12 mouse cellular contexts compared by ENCODE assay signal in genomic region chr7:142563168-142563567, GRCm38 (mm10). TPM values are rescaled to one million over a fixed set of nuclear protein-coding genes. Genes with fewer than 3 reads are reported as not detected.
DNase-seq lines count a peak whose midpoint lies in the region; ATAC-seq and TF ChIP-seq lines count a peak whose summit lies in the region.
"Had no signal": no experiment of that assay in that cellular context is flagged by ENCODE, and none has a peak within 500 bp of the region (broad histone marks: within the 10 kb centered on the region; RNA-seq: fewer than 3 reads in every experiment).

No protein-coding gene starts in this region.

- intact Hi-C loops in heart, postnatal 14 days (cut with DNase I) = no loop called here

- TF ChIP-seq EP300 in stomach, postnatal 0 days (optimal IDR thresholded peaks at IDR 0.05) = no peak

- H3K4me1 ChIP-seq in heart, embryonic 11.5 days (ENCODE audit: control insufficient read depth, insufficient read depth, low read length) = peaks cover 62% of the 10 kb centered on the region
- H3K4me1 ChIP-seq in stomach, embryonic 15.5 days = peaks cover 52% of the 10 kb centered on the region
- peaks cover 5% of the 10 kb centered on the region; the same call in 1 of the 2 replicates for H3K4me1 ChIP-seq in stomach, postnatal 0 days (replicated peaks; ENCODE audit: control insufficient read depth, insufficient read depth)

- H3K9me3 ChIP-seq in heart, embryonic 11.5 days (replicated peaks; ENCODE audit: control insufficient read depth, low read length) = no peaks in the 10 kb centered on the region
- no peaks in the 10 kb centered on the region for H3K9me3 ChIP-seq in stomach, embryonic 15.5 days
- no peaks in the 10 kb centered on the region for H3K9me3 ChIP-seq in stomach, postnatal 0 days (ENCODE audit: control insufficient read depth, low read length)

- no peaks in the 10 kb centered on the region for H3K36me3 ChIP-seq in heart, embryonic 11.5 days (ENCODE audit: control insufficient read depth, insufficient read depth, low read length)
- no peaks in the 10 kb centered on the region for H3K36me3 ChIP-seq in stomach, embryonic 15.5 days
- H3K36me3 ChIP-seq in stomach, postnatal 0 days (ENCODE audit: control insufficient read depth, insufficient read depth, low read length) = no peaks in the 10 kb centered on the region

- no peak for TF ChIP-seq CTCF in stomach, postnatal 0 days (IDR thresholded peaks at IDR 0.05; ENCODE audit: low read depth)

- no peak overlapping the region for H3K27ac ChIP-seq in heart, embryonic 11.5 days (ENCODE audit: low read depth, low read length)
- H3K27ac ChIP-seq in stomach, embryonic 15.5 days = 0 out of 2 replicates have a peak overlapping the region, but pooled peaks have one; percentile 70
- no peak overlapping the region for H3K27ac ChIP-seq in stomach, postnatal 0 days (replicated peaks)
- H3K27ac ChIP-seq: heart, adult 2 months had no signal

- H3K9ac ChIP-seq in heart, embryonic 11.5 days (ENCODE audit: low read depth, low read length) = 0 out of 2 replicates have a peak overlapping the region, but pooled peaks have one; percentile 11
- no peak overlapping the region for H3K9ac ChIP-seq in stomach, embryonic 15.5 days
- H3K9ac ChIP-seq in stomach, postnatal 0 days (ENCODE audit: low read length) = no peak overlapping the region

- no peak overlapping the region for H3K4me3 ChIP-seq in heart, embryonic 11.5 days (ENCODE audit: low read depth, low read length)
- no peak overlapping the region for H3K4me3 ChIP-seq in stomach, embryonic 15.5 days (replicated peaks)
- no peak overlapping the region for H3K4me3 ChIP-seq in stomach, postnatal 0 days (ENCODE audit: low read depth, low read length)
- H3K4me3 ChIP-seq: heart, adult 2 months had no signal

- 35% methylated on average over 6 of the region's 6 CpGs for whole genome bisulfite sequencing in heart, embryonic 11.5 days (ENCODE audit: insufficient replicate concordance)
- WGBS in stomach, embryonic 15.5 days = 32% methylated on average over 6 of the region's 6 CpGs
- WGBS in stomach, postnatal 0 days = 58% methylated on average over 6 of the region's 6 CpGs

- H3K27me3 ChIP-seq in heart, embryonic 11.5 days (ENCODE audit: control insufficient read depth, insufficient read depth, low read length) = no peaks in the 10 kb centered on the region
- no peaks in the 10 kb centered on the region for H3K27me3 ChIP-seq in stomach, embryonic 15.5 days (replicated peaks)
- no peaks in the 10 kb centered on the region for H3K27me3 ChIP-seq in stomach, postnatal 0 days (ENCODE audit: control insufficient read depth, insufficient read depth, low read length)

- ATAC-seq in heart, embryonic 11.5 days (replicated peaks; ENCODE audit: insufficient number of reproducible peaks, low FRiP score, low TSS enrichment) = no peak
- no peak for ATAC-seq in stomach, embryonic 15.5 days (ENCODE audit: insufficient read depth, low FRiP score, low read depth)
- ATAC-seq in stomach, postnatal 0 days (ENCODE audit: low FRiP score, low TSS enrichment) = no peak
- ATAC-seq: forebrain, embryonic 16.5 days had no signal

- no peak overlapping the region for H3K4me2 ChIP-seq in heart, embryonic 11.5 days
- H3K4me2 ChIP-seq in stomach, embryonic 15.5 days = no peak overlapping the region
- H3K4me2 ChIP-seq in stomach, postnatal 0 days (replicated peaks; ENCODE audit: low read depth) = no peak overlapping the region

- DNase-seq in heart, postnatal 14 days = no peak
- no peak for DNase-seq in stomach, postnatal 0 days (ENCODE audit: low spot score)
- peak; percentile 65 for DNase-seq in liver
- DNase-seq in ovary, postnatal 14 days (ENCODE audit: low spot score) = no peak
- no peak for DNase-seq in spleen, adult 18-20 months
- no peak for DNase-seq in adrenal gland, adult 2 months
- DNase-seq: heart, adult 2 months; kidney, adult 8-10 months; right cerebral cortex, adult 18-20 months had no signal

RNA-seq across cellular contexts. Expression of gene Mrpl23, which starts 30.7 kb away (rescaled TPM):
- 15.4 and 19.3 TPM in 2 replicates for polyA plus RNA-seq in heart, embryonic 11.5 days (2014; fragmentation: Nextera tagmentation; extraction: Ambion mirVana)
- total RNA-seq in heart, postnatal 14 days (2021) = 1 to 10 TPM; 2.7 to 7.4 TPM
- 21.9 and 26.2 TPM in 2 replicates for polyA plus RNA-seq in stomach, embryonic 15.5 days (2015; fragmentation: Nextera tagmentation; extraction: Ambion mirVana)
- polyA plus RNA-seq in stomach, postnatal 0 days (2015; fragmentation: Nextera tagmentation; extraction: Ambion mirVana) = 17.7 and 19.4 TPM in 2 replicates
- 1 to 10 TPM; 2.2 to 8.0 TPM for total RNA-seq in adrenal gland, adult 2 months (2021)
- 6.9 and 7.6 TPM in 2 replicates for polyA plus RNA-seq in adrenal gland, adult 2 months (2012; rRNA removed)
